Comparison of ENCODE assay signal across 16 mouse cellular contexts in genomic region chr6:75254076-75254414, GRCm38 (mm10).
DNase-seq lines count a peak whose midpoint lies in the region; ATAC-seq and TF ChIP-seq lines count a peak whose summit lies in the region.
"Had no signal": no experiment of that assay in that cellular context is flagged by ENCODE, and none has a peak within 500 bp of the region (broad histone marks: within the 10 kb centered on the region; RNA-seq: fewer than 3 reads in every experiment).

No protein-coding gene starts in this region.

- peak overlapping the region; percentile 14; the same call in 1 of the 2 replicates for H3K27ac ChIP-seq in forebrain, embryonic 13.5 days
- H3K27ac ChIP-seq in forebrain, postnatal 0 days (ENCODE audit: low read depth, low read length) = no peak overlapping the region
- no peak overlapping the region for H3K27ac ChIP-seq in hindbrain, embryonic 13.5 days
- H3K27ac ChIP-seq in hindbrain, embryonic 10.5 days = no peak overlapping the region
- H3K27ac ChIP-seq in midbrain, embryonic 14.5 days (replicated peaks; ENCODE audit: low read depth, low read length) = no peak overlapping the region
- H3K27ac ChIP-seq in midbrain, postnatal 0 days (ENCODE audit: low read depth, low read length) = no peak overlapping the region
- peak overlapping the region; percentile 56 for H3K27ac ChIP-seq in forebrain, embryonic 16.5 days (ENCODE audit: low read length)
- no peak overlapping the region for H3K27ac ChIP-seq in liver, postnatal 0 days (ENCODE audit: low read depth)
- H3K27ac ChIP-seq: embryonic facial prominence, embryonic 12.5 days; heart, embryonic 13.5 days; intestine, embryonic 15.5 days had no signal

- no peak for ATAC-seq in forebrain, embryonic 13.5 days
- no peak for ATAC-seq in forebrain, postnatal 0 days
- ATAC-seq in hindbrain, embryonic 13.5 days (ENCODE audit: low FRiP score) = peak; percentile 32; the same call in 1 of the 2 replicates
- ATAC-seq in midbrain, embryonic 14.5 days (ENCODE audit: low FRiP score, low TSS enrichment) = no peak; the same call in 1 of the 2 replicates
- no peak for ATAC-seq in midbrain, postnatal 0 days (ENCODE audit: low FRiP score)
- ATAC-seq in forebrain, embryonic 16.5 days = no peak
- ATAC-seq in liver, postnatal 0 days = no peak
- ATAC-seq: intestine, embryonic 15.5 days had no signal

- no peak overlapping the region for H3K4me3 ChIP-seq in forebrain, embryonic 13.5 days
- no peak overlapping the region for H3K4me3 ChIP-seq in forebrain, postnatal 0 days (ENCODE audit: low read depth, low read length)
- H3K4me3 ChIP-seq in hindbrain, embryonic 13.5 days = no peak overlapping the region
- H3K4me3 ChIP-seq in hindbrain, embryonic 10.5 days = no peak overlapping the region
- no peak overlapping the region for H3K4me3 ChIP-seq in midbrain, embryonic 14.5 days (replicated peaks; ENCODE audit: low read depth, low read length)
- no peak overlapping the region for H3K4me3 ChIP-seq in midbrain, postnatal 0 days (ENCODE audit: low read depth, low read length)
- no peak overlapping the region for H3K4me3 ChIP-seq in forebrain, embryonic 16.5 days (replicated peaks; ENCODE audit: low read length)
- H3K4me3 ChIP-seq in liver, postnatal 0 days (ENCODE audit: low read depth, low read length) = no peak overlapping the region
- H3K4me3 ChIP-seq: embryonic facial prominence, embryonic 12.5 days; heart, embryonic 13.5 days; intestine, embryonic 15.5 days had no signal

- peaks cover 8% of the 10 kb centered on the region; the same call in 1 of the 2 replicates for H3K4me1 ChIP-seq in forebrain, embryonic 13.5 days
- H3K4me1 ChIP-seq in forebrain, postnatal 0 days (ENCODE audit: insufficient read depth) = no peaks in the 10 kb centered on the region
- no peaks in the 10 kb centered on the region for H3K4me1 ChIP-seq in hindbrain, embryonic 13.5 days (replicated peaks)
- H3K4me1 ChIP-seq in hindbrain, embryonic 10.5 days (replicated peaks) = no peaks in the 10 kb centered on the region
- H3K4me1 ChIP-seq in midbrain, embryonic 14.5 days (ENCODE audit: control insufficient read depth, insufficient read depth, low read length) = no peaks in the 10 kb centered on the region
- no peaks in the 10 kb centered on the region for H3K4me1 ChIP-seq in midbrain, postnatal 0 days (ENCODE audit: insufficient read depth, low read length)
- H3K4me1 ChIP-seq in forebrain, embryonic 16.5 days (replicated peaks; ENCODE audit: control insufficient read depth, insufficient read depth, low read length) = peaks cover 6% of the 10 kb centered on the region
- H3K4me1 ChIP-seq in liver, postnatal 0 days (ENCODE audit: insufficient read depth) = no peaks in the 10 kb centered on the region
- H3K4me1 ChIP-seq: embryonic facial prominence, embryonic 12.5 days; heart, embryonic 13.5 days; intestine, embryonic 15.5 days had no signal

- DNase-seq in forebrain, postnatal 0 days = no peak
- no peak for DNase-seq in hindbrain, embryonic 10.5 days (ENCODE audit: low spot score)
- peak; percentile 1 for DNase-seq in midbrain, embryonic 14.5 days
- DNase-seq in midbrain, postnatal 0 days (ENCODE audit: low spot score) = no peak
- no peak for DNase-seq in liver, postnatal 0 days
- DNase-seq: cerebellum, adult 11-12 months; cerebellum, adult 9-10 months; gastrocnemius, postnatal 36 days; heart, adult 11 months; heart, postnatal 36 days had no signal

- H3K9me3 ChIP-seq in forebrain, embryonic 13.5 days (replicated peaks) = no peaks in the 10 kb centered on the region
- H3K9me3 ChIP-seq in forebrain, postnatal 0 days (ENCODE audit: low read length) = no peaks in the 10 kb centered on the region
- no peaks in the 10 kb centered on the region for H3K9me3 ChIP-seq in hindbrain, embryonic 13.5 days
- no peaks in the 10 kb centered on the region for H3K9me3 ChIP-seq in hindbrain, embryonic 10.5 days
- no peaks in the 10 kb centered on the region for H3K9me3 ChIP-seq in midbrain, embryonic 14.5 days (ENCODE audit: control insufficient read depth, low read length)
- H3K9me3 ChIP-seq in midbrain, postnatal 0 days (ENCODE audit: low read length) = no peaks in the 10 kb centered on the region
- H3K9me3 ChIP-seq in forebrain, embryonic 16.5 days (ENCODE audit: control insufficient read depth, low read length) = no peaks in the 10 kb centered on the region
- no peaks in the 10 kb centered on the region for H3K9me3 ChIP-seq in liver, postnatal 0 days (ENCODE audit: low read length)
- H3K9me3 ChIP-seq: embryonic facial prominence, embryonic 12.5 days; heart, embryonic 13.5 days; intestine, embryonic 15.5 days had no signal

- no peak overlapping the region; the same call in 1 of the 2 replicates for H3K4me2 ChIP-seq in forebrain, embryonic 13.5 days
- H3K4me2 ChIP-seq in forebrain, postnatal 0 days (ENCODE audit: low read depth) = no peak overlapping the region
- H3K4me2 ChIP-seq in hindbrain, embryonic 13.5 days = no peak overlapping the region
- H3K4me2 ChIP-seq in midbrain, embryonic 14.5 days (ENCODE audit: low read length) = no peak overlapping the region
- H3K4me2 ChIP-seq in midbrain, postnatal 0 days (ENCODE audit: low read depth, low read length, poor library complexity, severe bottlenecking) = no peak overlapping the region
- H3K4me2 ChIP-seq in forebrain, embryonic 16.5 days (ENCODE audit: low read length) = no peak overlapping the region
- H3K4me2 ChIP-seq in liver, postnatal 0 days (ENCODE audit: low read depth, low read length) = no peak overlapping the region
- H3K4me2 ChIP-seq: embryonic facial prominence, embryonic 12.5 days; heart, embryonic 13.5 days; intestine, embryonic 15.5 days had no signal

- TF ChIP-seq CTCF in forebrain, postnatal 0 days (IDR thresholded peaks at IDR 0.05; ENCODE audit: low read depth) = no peak
- TF ChIP-seq CTCF in midbrain, postnatal 0 days (IDR thresholded peaks at IDR 0.05) = no peak
- no peak for TF ChIP-seq CTCF in liver, postnatal 0 days (IDR thresholded peaks at IDR 0.05; ENCODE audit: low read depth)

- TF ChIP-seq EP300 in liver, postnatal 0 days (IDR thresholded peaks at IDR 0.05; ENCODE audit: low read depth) = no peak

- no peak overlapping the region for H3K9ac ChIP-seq in forebrain, embryonic 13.5 days
- H3K9ac ChIP-seq in forebrain, postnatal 0 days = no peak overlapping the region
- H3K9ac ChIP-seq in hindbrain, embryonic 13.5 days = no peak overlapping the region
- no peak overlapping the region for H3K9ac ChIP-seq in midbrain, embryonic 14.5 days (replicated peaks; ENCODE audit: low read length)
- H3K9ac ChIP-seq in midbrain, postnatal 0 days (replicated peaks; ENCODE audit: low read length, poor library complexity, severe bottlenecking) = no peak overlapping the region
- no peak overlapping the region for H3K9ac ChIP-seq in forebrain, embryonic 16.5 days (replicated peaks; ENCODE audit: low read depth, low read length)
- H3K9ac ChIP-seq in liver, postnatal 0 days (replicated peaks) = no peak overlapping the region
- H3K9ac ChIP-seq: embryonic facial prominence, embryonic 12.5 days; heart, embryonic 13.5 days; intestine, embryonic 15.5 days had no signal

- 64% methylated on average over 3 of the region's 3 CpGs for WGBS in forebrain, embryonic 13.5 days
- WGBS in forebrain, postnatal 0 days = 67% methylated on average over 3 of the region's 3 CpGs
- 76% methylated on average over 3 of the region's 3 CpGs for WGBS in hindbrain, embryonic 13.5 days
- WGBS in hindbrain, embryonic 10.5 days = 84% methylated on average over 3 of the region's 3 CpGs
- 82% methylated on average over 3 of the region's 3 CpGs for WGBS in midbrain, embryonic 14.5 days
- 81% methylated on average over 3 of the region's 3 CpGs for WGBS in midbrain, postnatal 0 days
- 56% methylated on average over 3 of the region's 3 CpGs for WGBS in forebrain, embryonic 16.5 days
- 77% methylated on average over 3 of the region's 3 CpGs for WGBS in liver, postnatal 0 days (ENCODE audit: insufficient replicate concordance)

- no peaks in the 10 kb centered on the region for H3K27me3 ChIP-seq in forebrain, embryonic 13.5 days
- no peaks in the 10 kb centered on the region for H3K27me3 ChIP-seq in forebrain, postnatal 0 days (ENCODE audit: insufficient read depth, low read length)
- no peaks in the 10 kb centered on the region for H3K27me3 ChIP-seq in hindbrain, embryonic 13.5 days
- H3K27me3 ChIP-seq in hindbrain, embryonic 10.5 days (ENCODE audit: insufficient read depth, poor library complexity, severe bottlenecking) = no peaks in the 10 kb centered on the region
- no peaks in the 10 kb centered on the region for H3K27me3 ChIP-seq in midbrain, embryonic 14.5 days (ENCODE audit: control insufficient read depth, insufficient read depth, low read length)
- no peaks in the 10 kb centered on the region for H3K27me3 ChIP-seq in midbrain, postnatal 0 days (ENCODE audit: insufficient read depth, low read length)
- no peaks in the 10 kb centered on the region for H3K27me3 ChIP-seq in forebrain, embryonic 16.5 days (replicated peaks; ENCODE audit: control insufficient read depth, insufficient read depth, low read length)
- no peaks in the 10 kb centered on the region for H3K27me3 ChIP-seq in liver, postnatal 0 days (ENCODE audit: insufficient read depth, low read length)
- H3K27me3 ChIP-seq: embryonic facial prominence, embryonic 12.5 days; heart, embryonic 13.5 days; intestine, embryonic 15.5 days had no signal

- no peaks in the 10 kb centered on the region for H3K36me3 ChIP-seq in forebrain, embryonic 13.5 days (ENCODE audit: poor library complexity, severe bottlenecking)
- H3K36me3 ChIP-seq in forebrain, postnatal 0 days (ENCODE audit: insufficient read depth) = no peaks in the 10 kb centered on the region
- no peaks in the 10 kb centered on the region for H3K36me3 ChIP-seq in hindbrain, embryonic 13.5 days
- H3K36me3 ChIP-seq in hindbrain, embryonic 10.5 days = no peaks in the 10 kb centered on the region
- H3K36me3 ChIP-seq in midbrain, embryonic 14.5 days (ENCODE audit: control insufficient read depth, insufficient read depth, low read length) = no peaks in the 10 kb centered on the region
- no peaks in the 10 kb centered on the region for H3K36me3 ChIP-seq in midbrain, postnatal 0 days (ENCODE audit: insufficient read depth, low read length)
- H3K36me3 ChIP-seq in forebrain, embryonic 16.5 days (ENCODE audit: control insufficient read depth, insufficient read depth) = no peaks in the 10 kb centered on the region
- no peaks in the 10 kb centered on the region for H3K36me3 ChIP-seq in liver, postnatal 0 days (replicated peaks; ENCODE audit: insufficient read depth, low read length)
- H3K36me3 ChIP-seq: embryonic facial prominence, embryonic 12.5 days; heart, embryonic 13.5 days; intestine, embryonic 15.5 days had no signal

Comparison
In these comparisons a context has a peak if more than half of its experiments do, and no peak if none do; other contexts are left out.
1. H3K27ac ChIP-seq: peak in forebrain, embryonic 13.5 days (single experiment) and forebrain, embryonic 16.5 days (single experiment); none in forebrain, postnatal 0 days (single experiment), hindbrain, embryonic 13.5 days (single experiment), hindbrain, embryonic 10.5 days (single experiment), midbrain, embryonic 14.5 days (single experiment), midbrain, postnatal 0 days (single experiment) and liver, postnatal 0 days (single experiment).